In genomic region chr9:20878041-20878709, GRCm38 (mm10) we compare ENCODE assay signal across 8 mouse cellular contexts. TPM values are rescaled to one million over a fixed set of nuclear protein-coding genes. Genes with fewer than 3 reads are reported as not detected.
DNase-seq lines count a peak whose midpoint lies in the region; ATAC-seq lines count a peak whose summit lies in the region.

No protein-coding gene starts in this region.

- ATAC-seq in megakaryocyte progenitor cell, adult 5-6 weeks (replicated peaks; ENCODE audit: poor library complexity), result peak; percentile 85

- peak; percentile 98 for DNase-seq in adipocyte (ENCODE audit: low spot score)
- DNase-seq in embryo, embryonic 10 days (ENCODE audit: low spot score), result peak; percentile 100
- peak; percentile 100 for DNase-seq in gastrocnemius, postnatal 10 days
- peak; percentile 100 for DNase-seq in induced T-regulatory cell, adult 2 months (ENCODE audit: low read depth)
- peak; percentile 98 to 99 for DNase-seq in left cerebral cortex, adult 9 months (ENCODE audit: low spot score in 2 of 2)
- DNase-seq in right cerebral cortex, postnatal 14 days, result peak; percentile 100
- peak; percentile 99 to 100 for DNase-seq in urinary bladder, postnatal 36 days (ENCODE audit: low spot score in 2 of 2)

RNA-seq across cellular contexts. Expression of gene Angptl6, which starts 1.4 kb away (rescaled TPM):
- total RNA-seq in gastrocnemius, postnatal 10 days (2021), result 1 to 10 TPM; 4.4 to 4.7 TPM
- total RNA-seq in megakaryocyte progenitor cell, adult 5-6 weeks (2015), result 0.73 and 0.81 TPM in 2 replicates
- total RNA-seq in megakaryocyte progenitor cell, adult 5-6 weeks (2017), result 0.54 and 0.87 TPM in 2 replicates

RNA-seq across cellular contexts. Expression of gene A230050P20Rik, which starts 9.7 kb away (rescaled TPM):
- 1 to 10 TPM; 4.8 to 7.6 TPM for total RNA-seq in gastrocnemius, postnatal 10 days (2021)
- 11.8 and 16.3 TPM in 2 replicates for total RNA-seq in megakaryocyte progenitor cell, adult 5-6 weeks (2015)
- 18.1 and 24.1 TPM in 2 replicates for total RNA-seq in megakaryocyte progenitor cell, adult 5-6 weeks (2017)

RNA-seq across cellular contexts. Expression of gene Ppan, which starts 9.8 kb away (rescaled TPM):
- 10 to 100 TPM; 15.9 to 19.2 TPM for total RNA-seq in gastrocnemius, postnatal 10 days (2021)
- 46.8 and 49.6 TPM in 2 replicates for total RNA-seq in megakaryocyte progenitor cell, adult 5-6 weeks (2015)
- total RNA-seq in megakaryocyte progenitor cell, adult 5-6 weeks (2017), result 147 and 151 TPM in 2 replicates

RNA-seq across cellular contexts. Expression of gene Eif3g, which starts 20.2 kb away (rescaled TPM):
- 100 to 1,000 TPM; 131 to 133 TPM for total RNA-seq in gastrocnemius, postnatal 10 days (2021)
- total RNA-seq in megakaryocyte progenitor cell, adult 5-6 weeks (2015), result 211 and 217 TPM in 2 replicates
- total RNA-seq in megakaryocyte progenitor cell, adult 5-6 weeks (2017), result 234 and 248 TPM in 2 replicates

RNA-seq across cellular contexts. Expression of gene Rdh8, which starts 59.9 kb away (rescaled TPM):
- total RNA-seq in gastrocnemius, postnatal 10 days (2021), result not detected
- total RNA-seq in megakaryocyte progenitor cell, adult 5-6 weeks (2015), result not detected in 2 replicates
- total RNA-seq in megakaryocyte progenitor cell, adult 5-6 weeks (2017), result not detected in 2 replicates

Comparison
In these comparisons a context has a peak if more than half of its experiments do, and no peak if none do; other contexts are left out.
1. Peak in every context shown above with its lines: DNase-seq and ATAC-seq.